In genomic region chr4:139227923-139228322, GRCm38 (mm10) we compare ENCODE assay signal across 16 mouse cellular contexts. TPM values are rescaled to one million over a fixed set of nuclear protein-coding genes. Genes with fewer than 3 reads are reported as not detected.
DNase-seq lines count a peak whose midpoint lies in the region; ATAC-seq and TF ChIP-seq lines count a peak whose summit lies in the region.
"Had no signal": no experiment of that assay in that cellular context is flagged by ENCODE, and none has a peak within 500 bp of the region (broad histone marks: within the 10 kb centered on the region; RNA-seq: fewer than 3 reads in every experiment).

No protein-coding gene starts in this region.

- no peak overlapping the region for H3K4me2 ChIP-seq in kidney, embryonic 16.5 days (replicated peaks; ENCODE audit: low read depth, low read length)
- no peak overlapping the region for H3K4me2 ChIP-seq in forebrain, embryonic 12.5 days
- H3K4me2 ChIP-seq: embryonic facial prominence, embryonic 13.5 days; limb, embryonic 15.5 days; lung, embryonic 14.5 days had no signal

- no peak overlapping the region for H3K9ac ChIP-seq in kidney, embryonic 16.5 days (replicated peaks; ENCODE audit: low read length)
- no peak overlapping the region for H3K9ac ChIP-seq in forebrain, embryonic 12.5 days
- H3K9ac ChIP-seq: embryonic facial prominence, embryonic 13.5 days; limb, embryonic 15.5 days; lung, embryonic 14.5 days had no signal

- H3K79me2 ChIP-seq in macrophage (ENCODE audit: inconsistent target), result peaks cover 100% of the 10 kb centered on the region

- ATAC-seq in kidney, embryonic 16.5 days (ENCODE audit: low FRiP score, low TSS enrichment), result no peak
- ATAC-seq in forebrain, embryonic 12.5 days (ENCODE audit: low FRiP score), result no peak

- H3K27ac ChIP-seq in heart, embryonic 10.5 days, result peak overlapping the region; percentile 71; the same call in 1 of the 2 replicates
- 0 out of 2 replicates have a peak overlapping the region, but pooled peaks have one; percentile 26 for H3K27ac ChIP-seq in kidney, embryonic 16.5 days (ENCODE audit: low read length)
- no peak overlapping the region for H3K27ac ChIP-seq in kidney, adult 2 months (ENCODE audit: insufficient read depth, low read depth, low read length)
- H3K27ac ChIP-seq in macrophage, result peak overlapping the region; percentile 63
- H3K27ac ChIP-seq in forebrain, embryonic 12.5 days, result no peak overlapping the region
- H3K27ac ChIP-seq: embryonic facial prominence, embryonic 13.5 days; forebrain, embryonic 10.5 days; limb, embryonic 15.5 days had no signal

- no peaks in the 10 kb centered on the region for H3K9me3 ChIP-seq in heart, embryonic 10.5 days
- no peaks in the 10 kb centered on the region for H3K9me3 ChIP-seq in kidney, embryonic 16.5 days (ENCODE audit: low read length)
- no peaks in the 10 kb centered on the region for H3K9me3 ChIP-seq in forebrain, embryonic 12.5 days
- H3K9me3 ChIP-seq: embryonic facial prominence, embryonic 13.5 days; forebrain, embryonic 10.5 days; G1E; limb, embryonic 15.5 days had no signal

- TF ChIP-seq POLR2A in kidney, adult 2 months (IDR thresholded peaks at IDR 0.05; ENCODE audit: low read depth, low read length), result no peak

- peaks cover 90% of the 10 kb centered on the region for H3K4me1 ChIP-seq in heart, embryonic 10.5 days
- peaks cover 58% of the 10 kb centered on the region for H3K4me1 ChIP-seq in kidney, embryonic 16.5 days (ENCODE audit: insufficient read depth, low read length)
- H3K4me1 ChIP-seq in kidney, adult 2 months (ENCODE audit: control insufficient read depth, insufficient read depth, low read length), result peaks cover 42% of the 10 kb centered on the region
- H3K4me1 ChIP-seq in forebrain, embryonic 12.5 days, result peaks cover 15% of the 10 kb centered on the region

- peaks cover 17% of the 10 kb centered on the region for H3K36me3 ChIP-seq in heart, embryonic 10.5 days
- H3K36me3 ChIP-seq in kidney, embryonic 16.5 days (ENCODE audit: insufficient read depth, low read length), result peaks cover 5% of the 10 kb centered on the region
- no peaks in the 10 kb centered on the region for H3K36me3 ChIP-seq in kidney, adult 2 months (ENCODE audit: control insufficient read depth, insufficient read depth, low read length)
- H3K36me3 ChIP-seq in macrophage (ENCODE audit: inconsistent target), result peaks cover 21% of the 10 kb centered on the region; the same call in 1 of the 2 replicates
- peaks cover 5% of the 10 kb centered on the region; the same call in 1 of the 2 replicates for H3K36me3 ChIP-seq in forebrain, embryonic 12.5 days (replicated peaks)
- H3K36me3 ChIP-seq: limb, embryonic 15.5 days had no signal

- no peak for TF ChIP-seq CTCF in kidney, adult 2 months (conservative IDR thresholded peaks at IDR 0.05; ENCODE audit: insufficient read depth, insufficient read length, low read depth, low read length)

- H3K4me3 ChIP-seq in heart, embryonic 10.5 days, result no peak overlapping the region
- H3K4me3 ChIP-seq in kidney, embryonic 16.5 days (ENCODE audit: low read length), result no peak overlapping the region
- no peak overlapping the region for H3K4me3 ChIP-seq in kidney, adult 2 months (ENCODE audit: insufficient read depth, low read depth, low read length)
- no peak overlapping the region for H3K4me3 ChIP-seq in macrophage (ENCODE audit: inconsistent target)
- H3K4me3 ChIP-seq in forebrain, embryonic 12.5 days (replicated peaks), result no peak overlapping the region
- H3K4me3 ChIP-seq: embryonic facial prominence, embryonic 13.5 days; forebrain, embryonic 10.5 days; limb, embryonic 15.5 days had no signal

- 76% methylated on average over 7 of the region's 7 CpGs for WGBS in heart, embryonic 10.5 days
- WGBS in kidney, embryonic 16.5 days, result 77% methylated on average over 7 of the region's 7 CpGs
- WGBS in kidney, adult 2 months, result 62% methylated on average over 7 of the region's 7 CpGs
- 37% methylated on average over 7 of the region's 7 CpGs for WGBS in macrophage (ENCODE audit: missing documents)
- WGBS in forebrain, embryonic 12.5 days, result 93% methylated on average over 7 of the region's 7 CpGs

- no peaks in the 10 kb centered on the region for H3K27me3 ChIP-seq in heart, embryonic 10.5 days (ENCODE audit: insufficient read depth, poor library complexity, severe bottlenecking)
- H3K27me3 ChIP-seq in kidney, embryonic 16.5 days (ENCODE audit: insufficient read depth, low read length), result no peaks in the 10 kb centered on the region
- no peaks in the 10 kb centered on the region for H3K27me3 ChIP-seq in kidney, adult 2 months (replicated peaks; ENCODE audit: control insufficient read depth, insufficient read depth, low read length)
- no peaks in the 10 kb centered on the region for H3K27me3 ChIP-seq in forebrain, embryonic 12.5 days
- H3K27me3 ChIP-seq: embryonic facial prominence, embryonic 13.5 days; limb, embryonic 15.5 days had no signal

- DNase-seq in heart, embryonic 10.5 days (ENCODE audit: low spot score), result no peak
- DNase-seq in heart, adult 11 months, result no peak
- DNase-seq in kidney, adult 2 months, result no peak
- peak; percentile 42 to 48 for DNase-seq in adrenal gland, postnatal 36 days
- DNase-seq in thymus, postnatal 25 days, result no peak
- DNase-seq: cerebellum, adult 2 months; kidney, adult 8-10 months; lung, embryonic 14.5 days; right cerebral cortex, postnatal 4 days had no signal

RNA-seq across cellular contexts. Expression of gene Capzb, which starts 35.2 kb away (rescaled TPM):
- 450 and 452 TPM in 2 replicates for polyA plus RNA-seq in heart, embryonic 10.5 days (2016; fragmentation: Nextera tagmentation; extraction: Ambion mirVana)
- 405 and 415 TPM in 2 replicates for polyA plus RNA-seq in kidney, embryonic 16.5 days (2015; fragmentation: Nextera tagmentation; extraction: Ambion mirVana)
- 102 and 134 TPM in 2 replicates for polyA plus RNA-seq in kidney, adult 2 months (2012; rRNA removed)
- total RNA-seq in adrenal gland, postnatal 36 days (2021), result 100 to 1,000 TPM; 379 to 391 TPM
- total RNA-seq in macrophage (2018; cell fraction: chromatin; rRNA removed), result 100 to 1,000 TPM; 159 to 332 (median 238) TPM
- 100 to 1,000 TPM; 379 to 591 (median 456) TPM for total RNA-seq in macrophage (2018; cell fraction: cytosol; rRNA removed)
- 100 to 1,000 TPM; 176 to 252 (median 211) TPM for total RNA-seq in macrophage (2018; cell fraction: nucleus; rRNA removed)
- polyA plus RNA-seq in macrophage (2018), result 485 to 769 TPM (median 513 TPM) in 3 replicates
- polyA plus RNA-seq in forebrain, embryonic 12.5 days (2016; fragmentation: Nextera tagmentation; extraction: Ambion mirVana), result 307 and 312 TPM in 2 replicates

Comparison
In these comparisons a context has a peak if more than half of its experiments do, and no peak if none do; other contexts are left out.
1. H3K27ac ChIP-seq: peak in heart, embryonic 10.5 days (single experiment), kidney, embryonic 16.5 days (single experiment) and macrophage (single experiment); none in kidney, adult 2 months (single experiment) and forebrain, embryonic 12.5 days (single experiment).
2. DNase-seq: peak in adrenal gland, postnatal 36 days (2 of 2); none in heart, embryonic 10.5 days (single experiment), heart, adult 11 months (single experiment), kidney, adult 2 months (single experiment) and thymus, postnatal 25 days (single experiment).